ENCODE assay signal across 28 mouse cellular contexts in the genomic region with DNA sequence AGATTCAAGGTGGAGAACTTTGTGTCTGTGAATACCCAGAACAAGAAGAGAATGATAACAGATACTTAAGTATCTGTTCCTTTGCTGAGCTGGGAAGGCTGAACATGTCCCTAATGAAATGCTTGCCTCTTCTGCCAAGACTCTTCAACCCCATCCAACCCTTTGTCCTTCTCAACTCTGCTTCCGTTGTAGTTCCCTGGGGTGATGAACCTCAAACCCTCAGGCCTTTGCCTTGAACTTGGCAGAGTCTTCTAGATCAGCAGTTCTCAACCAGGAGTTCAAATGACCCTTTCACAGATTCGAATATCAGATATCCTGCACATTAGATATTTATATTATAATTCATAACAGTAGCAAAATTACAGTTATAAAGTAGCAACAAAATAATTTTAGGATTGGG.
DNase-seq lines count a peak whose midpoint lies in the region; ATAC-seq and TF ChIP-seq lines count a peak whose summit lies in the region.
"Had no signal": no experiment of that assay in that cellular context is flagged by ENCODE, and none has a peak within 500 bp of the region (broad histone marks: within the 10 kb centered on the region; RNA-seq: fewer than 3 reads in every experiment).

No protein-coding gene starts in this region.

- H3K4me1 ChIP-seq in kidney, embryonic 14.5 days (ENCODE audit: control insufficient read depth, insufficient read depth, low read length), result peaks cover 7% of the 10 kb centered on the region; the same call in 1 of the 2 replicates
- peaks cover 14% of the 10 kb centered on the region; the same call in 1 of the 2 replicates for H3K4me1 ChIP-seq in lung, embryonic 14.5 days (ENCODE audit: insufficient read depth)
- peaks cover 2% of the 10 kb centered on the region; the same call in 1 of the 2 replicates for H3K4me1 ChIP-seq in lung, adult 2 months (ENCODE audit: control insufficient read depth, insufficient read depth, low read length)
- H3K4me1 ChIP-seq: heart, embryonic 15.5 days; neural tube, embryonic 12.5 days had no signal

- no peaks in the 10 kb centered on the region for H3K27me3 ChIP-seq in kidney, embryonic 14.5 days (ENCODE audit: control insufficient read depth, insufficient read depth, low read length)
- no peaks in the 10 kb centered on the region for H3K27me3 ChIP-seq in lung, embryonic 14.5 days (ENCODE audit: insufficient read depth, low read length)
- H3K27me3 ChIP-seq: embryonic facial prominence, embryonic 15.5 days; neural tube, embryonic 12.5 days had no signal

- no peak overlapping the region for H3K4me3 ChIP-seq in kidney, embryonic 14.5 days (ENCODE audit: low read length)
- no peak overlapping the region for H3K4me3 ChIP-seq in lung, embryonic 14.5 days (ENCODE audit: low read depth, low read length)
- no peak overlapping the region for H3K4me3 ChIP-seq in lung, adult 2 months (replicated peaks; ENCODE audit: extremely low read depth, low read depth, low read length)
- H3K4me3 ChIP-seq: embryonic facial prominence, embryonic 10.5 days; embryonic facial prominence, embryonic 15.5 days; forebrain, embryonic 12.5 days; heart, embryonic 10.5 days; heart, embryonic 15.5 days; myocyte; neural tube, embryonic 12.5 days had no signal

- no peak for TF ChIP-seq POLR2A in lung, adult 2 months (IDR thresholded peaks at IDR 0.05; ENCODE audit: borderline replicate concordance, extremely low read depth, low read depth, low read length)

- TF ChIP-seq CTCF in lung, embryonic 14.5 days (IDR thresholded peaks at IDR 0.05; ENCODE audit: low read depth), result no peak
- TF ChIP-seq CTCF in lung, adult 2 months (IDR thresholded peaks at IDR 0.05; ENCODE audit: insufficient read depth, low read length), result no peak

- DNase-seq in gastrocnemius, postnatal 25 days, result peak; percentile 9
- no peak for DNase-seq in gastrocnemius, adult 8-10 months (ENCODE audit: low spot score in 2 of 2)
- peak; percentile 15 for DNase-seq in kidney, adult 11 months
- DNase-seq in lung, embryonic 14.5 days, result peak; percentile 32
- no peak for DNase-seq in lung, adult 2 months
- peak; percentile 19 to 40 for DNase-seq in kidney, postnatal 25 days
- no peak for DNase-seq in left cerebral cortex, postnatal 25 days (ENCODE audit: low spot score in 2 of 2)
- DNase-seq: adrenal gland, adult 8-10 months; cerebellum, adult 8-10 months; cerebellum, postnatal 25 days; forebrain, postnatal 0 days; gastrocnemius, postnatal 14 days; layer of hippocampus, postnatal 36 days; thymus, adult 18-20 months; thymus, postnatal 25 days had no signal

- no peak overlapping the region for H3K9ac ChIP-seq in kidney, embryonic 14.5 days (ENCODE audit: low read depth, low read length)
- no peak overlapping the region for H3K9ac ChIP-seq in lung, embryonic 14.5 days
- H3K9ac ChIP-seq: embryonic facial prominence, embryonic 15.5 days; forebrain, embryonic 12.5 days; forebrain, postnatal 0 days; heart, embryonic 15.5 days; neural tube, embryonic 12.5 days had no signal

- ATAC-seq in kidney, embryonic 14.5 days (ENCODE audit: low FRiP score, low TSS enrichment), result no peak
- no peak for ATAC-seq in lung, embryonic 14.5 days (ENCODE audit: insufficient read depth)
- ATAC-seq: forebrain, postnatal 0 days; hindbrain, embryonic 16.5 days had no signal

- WGBS in kidney, embryonic 14.5 days, result 80% methylated on average over 2 of the region's 2 CpGs
- WGBS in lung, embryonic 14.5 days, result 54% methylated on average over 2 of the region's 2 CpGs
- 60% methylated on average over 2 of the region's 2 CpGs for whole genome bisulfite sequencing in lung, adult 2 months

- H3K9me3 ChIP-seq in kidney, embryonic 14.5 days (ENCODE audit: control insufficient read depth, low read length), result peaks cover 6% of the 10 kb centered on the region; the same call in 1 of the 2 replicates
- no peaks in the 10 kb centered on the region for H3K9me3 ChIP-seq in lung, embryonic 14.5 days (ENCODE audit: low read depth, low read length)
- H3K9me3 ChIP-seq: embryonic facial prominence, embryonic 15.5 days; forebrain, embryonic 12.5 days; heart, embryonic 10.5 days; heart, embryonic 15.5 days; neural tube, embryonic 12.5 days had no signal

- no peak overlapping the region for H3K4me2 ChIP-seq in kidney, embryonic 14.5 days (replicated peaks; ENCODE audit: low read depth, low read length)
- H3K4me2 ChIP-seq in lung, embryonic 14.5 days, result no peak overlapping the region
- H3K4me2 ChIP-seq: embryonic facial prominence, embryonic 15.5 days; forebrain, embryonic 12.5 days; heart, embryonic 15.5 days; liver, embryonic 11.5 days; midbrain, embryonic 11.5 days; neural tube, embryonic 12.5 days had no signal

- no peak overlapping the region for H3K27ac ChIP-seq in kidney, embryonic 14.5 days (ENCODE audit: low read depth, low read length)
- no peak overlapping the region for H3K27ac ChIP-seq in lung, embryonic 14.5 days (ENCODE audit: low read depth)
- H3K27ac ChIP-seq: embryonic facial prominence, embryonic 10.5 days; embryonic facial prominence, embryonic 15.5 days; forebrain, embryonic 12.5 days; heart, embryonic 10.5 days; heart, embryonic 15.5 days; neural tube, embryonic 12.5 days; stomach, postnatal 0 days had no signal

- H3K36me3 ChIP-seq in kidney, embryonic 14.5 days (ENCODE audit: control insufficient read depth, insufficient read depth, low read length), result no peaks in the 10 kb centered on the region
- no peaks in the 10 kb centered on the region for H3K36me3 ChIP-seq in lung, embryonic 14.5 days (ENCODE audit: insufficient read depth)
- H3K36me3 ChIP-seq: embryonic facial prominence, embryonic 10.5 days; embryonic facial prominence, embryonic 15.5 days; forebrain, embryonic 12.5 days; G1E; heart, embryonic 10.5 days; heart, embryonic 15.5 days; neural tube, embryonic 12.5 days had no signal

- intact Hi-C loops in left cerebral cortex, postnatal 25 days (cut with DNase I), result no loop called here

Comparison
In these comparisons a context has a peak if more than half of its experiments do, and no peak if none do; other contexts are left out.
1. DNase-seq: peak in gastrocnemius, postnatal 25 days (single experiment), kidney, adult 11 months (single experiment), lung, embryonic 14.5 days (single experiment) and kidney, postnatal 25 days (2 of 2); none in gastrocnemius, adult 8-10 months (0 of 2), lung, adult 2 months (single experiment) and left cerebral cortex, postnatal 25 days (0 of 2).